Mouse (Mus musculus) heart, embryonic 10.5 days (tissue): ENCODE data around the gene Kdm2b. TPM values are rescaled to one million over a fixed set of nuclear protein-coding genes. Genes with fewer than 3 reads are reported as not detected.

Experiments used
- DNase-seq: peaks from one replicate; pipeline ENCODE4 v3.0.0-alpha.2; 2017; ENCODE audit warnings: low spot score
- H3K27ac ChIP-seq: fragments of 300-500 bp; sonication (generic); 2 replicates; pipeline ENCODE4 v1.5.1; 2016; ENCODE audit warnings: mild to moderate bottlenecking
- H3K27me3 ChIP-seq: fragments of 300-500 bp; sonication (generic); 2 replicates; pipeline ENCODE4 v1.6.1; 2016; ENCODE audit warnings: mild to moderate bottlenecking; ENCODE audit not compliant: poor library complexity, insufficient read depth, severe bottlenecking
- H3K36me3 ChIP-seq: fragments of 300-500 bp; sonication (generic); 2 replicates; pipeline ENCODE4 v1.6.1; 2016; ENCODE audit warnings: mild to moderate bottlenecking, moderate library complexity
- H3K4me1 ChIP-seq: fragments of 300-500 bp; sonication (generic); 2 replicates; pipeline ENCODE4 v1.6.1; 2016; ENCODE audit warnings: mild to moderate bottlenecking
- H3K4me3 ChIP-seq: fragments of 300-500 bp; sonication (generic); 2 replicates; pipeline ENCODE4 v1.5.1; 2016; ENCODE audit warnings: mild to moderate bottlenecking, moderate library complexity
- H3K9me3 ChIP-seq: fragments of 300-500 bp; sonication (generic); 2 replicates; pipeline ENCODE4 v1.6.1; 2016; ENCODE audit warnings: mild to moderate bottlenecking, moderate library complexity
- WGBS: fragments of 180-500 bp; shearing (Covaris S2); methylation state at CpG from one replicate; pipeline ENCODE4 v1.1.7; 2016; 5-methylcytosine and 5-hydroxymethylcytosine counted together
- polyA plus RNA-seq: library from polyadenylated mRNA; unstranded; fragments of >200 nt; fragmentation: Nextera tagmentation; extraction: Ambion mirVana; gene quantifications from 2 replicates; pipeline ENCODE4 v1.2.1, GENCODE M21; 2016

Gene Kdm2b
- polyA plus RNA-seq, 1 experiment from 2014 or later = 47.1 TPM

DNA sequence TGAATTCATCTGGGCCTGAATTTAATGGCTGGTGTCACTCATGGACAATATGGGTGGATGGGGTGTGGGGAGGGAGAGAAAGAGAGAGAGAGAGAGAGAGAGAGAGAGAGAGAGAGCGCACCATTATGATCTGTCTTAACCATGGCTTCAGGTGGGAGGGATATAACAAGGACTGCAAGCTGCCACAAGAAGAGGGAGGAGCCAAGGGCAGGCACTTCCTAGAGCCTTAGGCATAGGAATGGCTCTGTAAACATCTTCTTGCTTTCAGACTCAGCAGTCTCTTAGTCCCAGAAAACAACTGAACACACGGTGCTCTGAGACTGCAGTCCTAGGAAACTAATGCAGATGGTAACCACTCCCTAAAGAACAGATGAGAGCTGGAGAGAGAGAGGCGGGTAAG is 61.3 kb downstream of the Kdm2b start:
- DNase-seq = no peak
- Histone ChIP-seq H3K36me3 (peaks cover 18% of the 10 kb centered on the region), H3K4me1 (peaks cover 28% of the 10 kb centered on the region), H3K27ac (no peak overlapping the region), H3K9me3 (no peaks in the 10 kb centered on the region), H3K27me3 (no peaks in the 10 kb centered on the region), H3K4me3 (no peak overlapping the region)
- 79% methylated on average over 3 of the region's 3 CpGs for WGBS

GRCm38 (mm10) chr5:122927703-122928102 is 61.9 kb downstream of the Kdm2b start:
- WGBS = 74% methylated on average over 6 of the region's 6 CpGs
- H3K36me3 ChIP-seq = peaks cover 14% of the 10 kb centered on the region
- no peaks in the 10 kb centered on the region for H3K9me3 ChIP-seq
- no peaks in the 10 kb centered on the region for H3K27me3 ChIP-seq
- no peak overlapping the region for H3K27ac ChIP-seq
- DNase-seq = no peak
- H3K4me1 ChIP-seq = peaks cover 28% of the 10 kb centered on the region
- no peak overlapping the region for H3K4me3 ChIP-seq

DNA sequence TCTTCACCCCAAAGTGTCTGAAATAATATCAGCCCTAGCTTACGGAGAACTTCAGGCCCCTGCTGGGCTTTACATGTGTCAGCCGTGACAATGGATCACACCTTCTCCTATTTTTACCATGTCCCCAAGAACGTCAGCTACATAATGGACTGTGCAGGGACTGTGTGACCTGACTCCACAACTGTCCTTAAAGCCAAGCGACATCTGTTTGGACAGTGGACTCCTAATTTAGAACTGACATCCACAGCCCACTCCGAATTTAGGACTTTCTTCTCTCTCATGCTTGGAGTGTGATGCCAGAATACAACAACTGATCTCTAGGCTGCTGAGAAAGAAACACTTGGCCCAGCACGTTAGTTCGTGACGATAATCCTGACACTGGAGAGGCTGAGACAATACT is 62.5 kb downstream of the Kdm2b start:
- Histone ChIP-seq H3K27ac (peak overlapping the region; percentile 36; the same call in 1 of the 2 replicates), H3K36me3 (peaks cover 8% of the 10 kb centered on the region), H3K4me1 (peaks cover 28% of the 10 kb centered on the region), H3K27me3 (no peaks in the 10 kb centered on the region), H3K4me3 (no peak overlapping the region), H3K9me3 (no peaks in the 10 kb centered on the region)
- WGBS = 68% methylated on average over 8 of the region's 8 CpGs
- no peak for DNase-seq

DNA sequence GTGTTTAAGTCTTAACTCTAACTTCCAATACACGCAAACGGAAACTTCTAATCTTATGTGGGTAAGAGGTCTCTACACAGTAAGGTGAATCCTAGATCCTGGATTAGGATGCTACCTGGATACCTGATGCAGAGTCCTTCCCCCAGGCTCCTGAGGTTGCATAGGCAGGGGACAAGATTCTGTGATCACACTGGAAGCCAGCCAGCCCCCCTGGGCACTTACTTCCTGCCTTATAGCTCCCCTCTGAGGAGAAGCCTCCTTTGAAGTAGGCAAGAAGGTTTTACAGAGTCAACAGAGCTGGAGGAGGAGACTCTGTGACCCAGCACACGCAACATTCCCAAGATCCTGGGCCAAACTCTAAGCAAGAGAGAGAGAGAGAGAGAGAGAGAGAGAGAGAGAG is 63.3 kb downstream of the Kdm2b start:
- Histone ChIP-seq H3K4me3 (no peak overlapping the region), H3K4me1 (peaks cover 28% of the 10 kb centered on the region), H3K36me3 (0 out of 2 replicates have a peak, but pooled peaks cover under 1% of the 10 kb centered on the region), H3K27me3 (no peaks in the 10 kb centered on the region), H3K27ac (peak overlapping the region; percentile 42; the same call in 1 of the 2 replicates), H3K9me3 (no peaks in the 10 kb centered on the region)
- WGBS = 76% methylated on average over 3 of the region's 3 CpGs
- no peak for DNase-seq

- DNase-seq = peak; percentile 83
- Histone ChIP-seq H3K27me3 (no peaks in the 10 kb centered on the region), H3K27ac (peak overlapping the region; percentile 23), H3K4me1 (peaks cover 28% of the 10 kb centered on the region), H3K4me3 (no peak overlapping the region), H3K9me3 (no peaks in the 10 kb centered on the region), H3K36me3 (no peaks in the 10 kb centered on the region)
- 35% methylated on average over 7 of the region's 7 CpGs for WGBS
These were observed 64.1 kb downstream of the Kdm2b start for GRCm38 (mm10) chr5:122925534-122925958.

DNA sequence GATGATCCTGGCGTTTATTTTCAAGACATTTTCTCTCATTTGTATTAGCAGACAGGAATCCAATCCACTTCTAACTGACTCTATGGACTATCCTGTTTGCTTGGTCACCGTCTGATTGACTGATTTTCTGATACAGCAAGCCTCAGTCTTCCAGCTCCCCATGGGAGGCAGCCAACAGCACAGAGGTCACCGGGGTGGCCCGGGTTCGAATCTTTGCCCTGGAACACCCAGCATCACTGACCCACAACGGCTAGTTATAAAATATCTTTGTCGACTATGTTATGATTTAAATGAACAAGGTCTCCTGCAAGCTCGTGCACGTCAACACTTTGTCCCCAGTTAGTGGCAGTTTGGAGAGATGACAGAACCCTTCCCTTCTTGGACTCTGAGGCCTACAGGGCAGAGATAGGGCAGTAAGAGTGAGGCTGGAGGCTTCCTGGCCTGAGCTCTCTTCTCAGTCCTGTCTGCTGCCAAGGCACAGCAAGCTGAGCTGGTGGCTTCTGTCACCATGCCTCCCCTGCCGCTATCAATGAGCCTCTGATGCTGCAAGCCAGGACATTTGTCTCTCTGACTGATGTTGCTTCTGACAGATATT is 65.7 kb downstream of the Kdm2b start:
- Histone ChIP-seq H3K36me3 (peaks cover 3% of the 10 kb centered on the region; the same call in 1 of the 2 replicates), H3K27ac (no peak overlapping the region), H3K4me1 (peaks cover 28% of the 10 kb centered on the region), H3K4me3 (no peak overlapping the region), H3K27me3 (no peaks in the 10 kb centered on the region), H3K9me3 (no peaks in the 10 kb centered on the region)
- WGBS = 76% methylated on average over 10 of the region's 10 CpGs
- no peak for DNase-seq

DNA sequence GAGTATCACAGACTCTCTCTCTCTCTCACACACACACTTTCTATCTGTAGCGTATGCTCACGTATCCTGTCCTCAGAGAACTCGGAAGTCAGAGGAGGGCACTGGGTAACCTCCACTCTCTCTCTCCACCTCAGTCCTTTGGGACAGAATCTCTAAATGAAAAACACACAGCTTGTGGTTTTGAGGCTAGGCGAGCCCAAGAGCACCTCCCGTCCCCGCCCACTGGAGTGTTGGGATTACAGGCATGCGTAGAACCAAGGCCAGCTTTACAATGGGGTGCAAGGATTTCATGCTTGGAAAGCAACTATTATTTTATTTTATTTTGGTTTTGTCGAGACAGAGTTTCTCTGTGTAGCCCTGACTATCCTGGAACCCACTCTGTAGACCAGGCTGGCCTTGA is 67.7 kb downstream of the Kdm2b start:
- Histone ChIP-seq H3K36me3 (peaks cover 3% of the 10 kb centered on the region; the same call in 1 of the 2 replicates), H3K9me3 (no peaks in the 10 kb centered on the region), H3K27me3 (no peaks in the 10 kb centered on the region), H3K27ac (no peak overlapping the region), H3K4me3 (no peak overlapping the region), H3K4me1 (peaks cover 18% of the 10 kb centered on the region)
- no peak for DNase-seq
- WGBS = 90% methylated on average over 8 of the region's 8 CpGs

DNA sequence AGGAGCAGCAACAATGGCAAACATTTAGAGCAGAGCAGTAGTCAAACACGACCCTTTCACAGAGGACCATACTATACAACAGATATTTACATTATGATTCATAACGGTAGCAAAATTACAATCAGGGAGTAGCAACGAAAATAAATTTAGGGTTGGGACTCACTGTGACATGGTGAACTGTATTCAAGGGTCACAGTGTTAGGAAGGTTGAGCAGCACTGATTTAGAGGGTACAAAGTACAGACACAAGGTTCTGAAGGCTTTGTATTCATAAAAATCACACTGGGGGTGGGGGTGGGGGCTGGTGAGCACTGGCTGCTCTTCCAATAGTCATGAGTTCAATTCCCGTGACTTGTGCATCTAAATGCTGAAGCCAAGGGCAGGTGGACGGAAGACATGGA is 69.1 kb downstream of the Kdm2b start:
- no peak for DNase-seq
- no peak overlapping the region for H3K4me3 ChIP-seq
- no peak overlapping the region for H3K27ac ChIP-seq
- WGBS = 84% methylated on average over 5 of the region's 5 CpGs
- H3K36me3 ChIP-seq = peaks cover 3% of the 10 kb centered on the region; the same call in 1 of the 2 replicates
- no peaks in the 10 kb centered on the region for H3K27me3 ChIP-seq
- H3K4me1 ChIP-seq = peaks cover 6% of the 10 kb centered on the region; the same call in 1 of the 2 replicates
- H3K9me3 ChIP-seq = no peaks in the 10 kb centered on the region

DNA sequence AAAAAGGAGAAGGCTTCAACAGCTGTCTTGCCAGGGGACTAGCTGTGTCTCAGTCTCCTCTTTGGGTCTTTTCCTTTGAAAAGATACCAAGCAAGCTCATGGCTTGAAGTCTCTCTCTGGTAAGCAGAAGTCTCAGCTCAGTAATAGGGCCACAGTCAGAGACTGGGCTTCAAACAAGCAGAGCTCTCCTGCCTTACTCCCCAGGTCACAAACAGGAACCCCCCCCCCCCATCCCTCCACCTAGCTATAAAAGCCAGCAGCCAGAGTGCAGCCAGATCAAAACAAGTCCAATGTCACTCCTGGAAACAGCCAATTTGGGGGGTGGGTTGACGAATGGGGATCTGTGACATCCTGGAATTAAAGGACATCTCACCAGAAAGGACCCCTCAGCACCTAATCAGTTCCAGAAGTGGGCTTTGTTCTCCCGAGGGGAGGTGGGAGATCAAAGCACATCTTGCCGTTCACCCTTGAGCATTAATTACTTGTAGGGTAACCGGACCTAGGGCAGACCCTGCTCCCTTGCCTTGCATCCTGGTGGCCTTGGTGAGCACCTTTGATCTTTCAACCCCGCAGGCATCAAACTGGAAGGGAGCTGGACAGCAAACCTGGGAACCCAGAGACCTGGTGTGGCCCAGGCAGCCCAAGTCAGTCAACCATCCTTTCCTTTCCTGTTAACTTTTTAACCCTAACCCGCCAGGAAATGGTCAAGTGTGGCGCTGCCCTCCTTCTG is 71.5 kb downstream of the Kdm2b start:
- Histone ChIP-seq H3K27me3 (no peaks in the 10 kb centered on the region), H3K27ac (0 out of 2 replicates have a peak overlapping the region, but pooled peaks have one; percentile 16), H3K4me1 (peaks cover 5% of the 10 kb centered on the region; the same call in 1 of the 2 replicates), H3K9me3 (no peaks in the 10 kb centered on the region), H3K4me3 (no peak overlapping the region), H3K36me3 (peaks cover 9% of the 10 kb centered on the region; the same call in 1 of the 2 replicates)
- no peak for DNase-seq
- 58% methylated on average over 7 of the region's 7 CpGs for WGBS

DNA sequence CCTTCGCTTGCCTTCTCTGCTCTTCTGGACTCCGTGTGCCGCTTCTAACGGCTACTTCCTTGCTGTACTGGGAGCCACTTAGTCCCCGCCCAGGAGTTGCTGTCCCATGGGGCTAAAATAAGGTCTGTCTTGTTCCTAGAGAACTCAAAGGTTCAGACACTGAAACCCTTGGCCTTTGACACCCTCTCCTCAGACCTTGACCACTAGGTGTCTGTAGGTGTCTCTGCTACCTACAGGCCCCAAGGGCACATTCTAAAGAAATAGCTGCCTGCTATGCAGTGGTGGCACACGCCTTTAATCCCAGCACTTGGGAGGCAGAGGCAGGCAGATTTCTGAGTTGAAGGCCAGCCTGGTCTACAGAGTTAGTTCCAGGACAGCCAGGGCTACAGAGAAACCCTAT is 73.5 kb downstream of the Kdm2b start:
- peaks cover 12% of the 10 kb centered on the region; the same call in 1 of the 2 replicates for H3K36me3 ChIP-seq
- no peaks in the 10 kb centered on the region for H3K9me3 ChIP-seq
- H3K27ac ChIP-seq = no peak overlapping the region
- WGBS = 84% methylated on average over 6 of the region's 6 CpGs
- H3K27me3 ChIP-seq = no peaks in the 10 kb centered on the region
- no peak overlapping the region for H3K4me3 ChIP-seq
- peaks cover 5% of the 10 kb centered on the region; the same call in 1 of the 2 replicates for H3K4me1 ChIP-seq
- no peak for DNase-seq

- Histone ChIP-seq H3K4me3 (no peak overlapping the region), H3K9me3 (no peaks in the 10 kb centered on the region), H3K27ac (no peak overlapping the region), H3K27me3 (no peaks in the 10 kb centered on the region), H3K36me3 (0 out of 2 replicates have a peak, but pooled peaks cover 9% of the 10 kb centered on the region), H3K4me1 (0 out of 2 replicates have a peak, but pooled peaks cover 2% of the 10 kb centered on the region)
- no peak for DNase-seq
- 89% methylated on average over 4 of the region's 4 CpGs for WGBS
These were observed 76.8 kb downstream of the Kdm2b start for GRCm38 (mm10) chr5:122912863-122913262.

- DNase-seq = no peak
- H3K4me3 ChIP-seq = no peak overlapping the region
- no peaks in the 10 kb centered on the region for H3K9me3 ChIP-seq
- H3K27ac ChIP-seq = no peak overlapping the region
- H3K36me3 ChIP-seq = 0 out of 2 replicates have a peak, but pooled peaks cover 7% of the 10 kb centered on the region
- WGBS = 79% methylated on average over 18 of the region's 18 CpGs
- H3K27me3 ChIP-seq = no peaks in the 10 kb centered on the region
- no peaks in the 10 kb centered on the region for H3K4me1 ChIP-seq
These were observed 80.1 kb downstream of the Kdm2b start for GRCm38 (mm10) chr5:122909481-122909880.

- H3K27me3 ChIP-seq = no peaks in the 10 kb centered on the region
- H3K27ac ChIP-seq = no peak overlapping the region
- WGBS = 91% methylated on average over 2 of the region's 2 CpGs
- H3K4me1 ChIP-seq = no peaks in the 10 kb centered on the region
- no peak for DNase-seq
- 0 out of 2 replicates have a peak, but pooled peaks cover 3% of the 10 kb centered on the region for H3K36me3 ChIP-seq
- no peaks in the 10 kb centered on the region for H3K9me3 ChIP-seq
- no peak overlapping the region for H3K4me3 ChIP-seq
These were observed 81.6 kb downstream of the Kdm2b start for GRCm38 (mm10) chr5:122908001-122908400.
